Mouse (Mus musculus) layer of hippocampus, adult 2 months (tissue): ENCODE results near the gene Rassf5. TPM values are rescaled to one million over a fixed set of nuclear protein-coding genes. Genes with fewer than 3 reads are reported as not detected.

Experiments
- DNase-seq, 2 experiments: peaks; one replicate each; pipeline ENCODE4 v3.0.0; 2022; ENCODE audit warnings: low spot score in 2 of 2
- H3K27ac ChIP-seq: fragments of 200-600 bp; 2 replicates; pipeline ENCODE4 v1.8.1; 2022
- H3K4me3 ChIP-seq: fragments of 200-600 bp; 2 replicates; pipeline ENCODE4 v1.8.1; 2022; ENCODE audit warnings: mild to moderate bottlenecking
- CTCF ChIP-seq: fragments of 200-600 bp; conservative IDR thresholded peaks from 2 replicates; pipeline ENCODE4 v1.8.1; 2022; ENCODE audit warnings: antibody characterized with exemption, mild to moderate bottlenecking, moderate library complexity
- total RNA-seq, 2 experiments: library from RNA; stranded (reverse); gene quantifications; 2 replicates each; pipeline ENCODE4 v1.2.3; 2021

The Rassf5 gene
- total RNA-seq, 2 experiments from 2014 or later, result 17.2 to 18.4 TPM

- peak overlapping the region; percentile 84; the same call in 1 of the 2 replicates for H3K27ac ChIP-seq
- peak overlapping the region; percentile 72 for H3K4me3 ChIP-seq
- no peak for DNase-seq
- TF ChIP-seq CTCF, result no peak
Measured at GRCm38 (mm10) chr1:131134942-131135522, 110.0 kb downstream of the Rassf5 start.

- no peak for DNase-seq
- TF ChIP-seq CTCF, result no peak
- Histone ChIP-seq H3K27ac (peak overlapping the region; percentile 21; the same call in 1 of the 2 replicates), H3K4me3 (no peak overlapping the region)
Measured at GRCm38 (mm10) chr1:131134231-131134630, 110.8 kb downstream of the Rassf5 start.

Other genes with a start within 250 kb of the Rassf5 start
- not detected for gene Il10, start 225.4 kb downstream of the Rassf5 start, total RNA-seq
- gene Mapkapk2, start 147.4 kb downstream of the Rassf5 start, total RNA-seq, result 10 to 100 TPM; 28.4 to 29.4 TPM
- gene Dyrk3, start 106.9 kb downstream of the Rassf5 start, total RNA-seq, result 10 to 100 TPM; 19.2 to 21.7 TPM
- gene Eif2d, start 92.1 kb downstream of the Rassf5 start, total RNA-seq, result 10 to 100 TPM; 41.2 to 48.6 TPM
- gene Ikbke, start 34.3 kb upstream of the Rassf5 start, total RNA-seq, result 1 to 10 TPM; 2.1 to 3.2 TPM